Mouse (Mus musculus) G1E (cell line): ENCODE data around the gene Ube2l3. TPM values are rescaled to one million over a fixed set of nuclear protein-coding genes. Genes with fewer than 3 reads are reported as not detected.

Source experiments
- ATAC-seq: 2 replicates; pipeline ENCODE4 v1.8.0; 2016; ENCODE audit warnings: mild to moderate bottlenecking; ENCODE audit not compliant: insufficient number of reproducible peaks, poor library complexity, low FRiP score, severe bottlenecking; ENCODE audit errors: extremely low read depth
- DNase-seq: peaks from one replicate; pipeline ENCODE4 v3.0.0; 2012; ENCODE audit warnings: low spot score
- H3K27me3 ChIP-seq: 2 replicates; pipeline ENCODE4 v1.6.1; 2012; ENCODE audit warnings: mild to moderate bottlenecking, low read length, inconsistent platforms; ENCODE audit not compliant: insufficient read depth
- H3K36me3 ChIP-seq: replicated peaks from 2 replicates; pipeline ENCODE3; 2012; ENCODE audit warnings: mild to moderate bottlenecking, inconsistent platforms
- H3K4me1 ChIP-seq: 2 replicates; pipeline ENCODE4 v1.6.1; 2012; ENCODE audit warnings: low read depth, low read length, inconsistent platforms, mixed read lengths; ENCODE audit not compliant: insufficient read depth
- H3K4me3 ChIP-seq: 2 replicates; pipeline ENCODE4 v1.5.1; 2012; ENCODE audit warnings: low read depth, mild to moderate bottlenecking, inconsistent platforms, low read length, moderate library complexity, mixed read lengths
- H3K9me3 ChIP-seq: replicated peaks from 2 replicates; pipeline ENCODE4 v1.6.1; 2012; ENCODE audit warnings: inconsistent platforms
- CTCF ChIP-seq: IDR thresholded peaks from 2 replicates; pipeline ENCODE4 v1.5.1; 2012; ENCODE audit warnings: low read depth, low read length, inconsistent platforms, mixed read lengths
- GATA1 ChIP-seq: IDR thresholded peaks from 2 replicates; pipeline ENCODE4 v1.6.1; 2012; ENCODE audit warnings: borderline replicate concordance, low read length, inconsistent platforms, mixed read lengths
- GATA2 ChIP-seq: IDR thresholded peaks from 2 replicates; pipeline ENCODE4 v1.6.1; 2012; ENCODE audit warnings: low read depth, low read length, inconsistent platforms, borderline replicate concordance
- POLR2AphosphoS5 ChIP-seq: IDR thresholded peaks from 2 replicates; pipeline ENCODE4 v1.6.1; 2012; ENCODE audit warnings: low read depth, low read length, inconsistent platforms; ENCODE audit not compliant: insufficient replicate concordance
- TAL1 ChIP-seq: conservative IDR thresholded peaks from 2 replicates; pipeline ENCODE4 v1.6.1; 2012; ENCODE audit warnings: low read depth, low read length, inconsistent platforms, mixed read lengths
- polyA plus RNA-seq: library from polyadenylated mRNA; stranded (reverse); fragments of >175 nt; gene quantifications from 2 replicates; pipeline ENCODE4 v1.2.3, GENCODE M21; 2012
- total RNA-seq, 2 experiments: library from RNA; stranded (forward) in 1 of 2; stranded (reverse) in 1 of 2; fragments of 200-1000 nt in 1 of 2; fragments of >200 nt in 1 of 2; fragmentation: Nextera tagmentation in 1 of 2; gene quantifications; 2 replicates each; pipeline ENCODE4 v1.2.3; 2014 to 2017

The Ube2l3 gene
- total and polyA plus RNA-seq, 3 experiments = 96.3 to 356 (median 176) TPM

- no peak for ATAC-seq
- TF ChIP-seq GATA1 = no peak
- TF ChIP-seq POLR2AphosphoS5 = no peak
- TF ChIP-seq GATA2 = no peak
- TF ChIP-seq CTCF = no peak
- TF ChIP-seq TAL1 = no peak
- DNase-seq = no peak
- Histone ChIP-seq H3K4me3 (no peak overlapping the region), H3K36me3 (peaks cover 93% of the 10 kb centered on the region), H3K9me3 (no peaks in the 10 kb centered on the region), H3K27me3 (no peaks in the 10 kb centered on the region), H3K4me1 (peaks cover 17% of the 10 kb centered on the region)
These were observed 97.8 kb downstream of the Ube2l3 start for GRCm38 (mm10) chr16:17104600-17104999.

- TF ChIP-seq TAL1 = no peak
- no peak for TF ChIP-seq POLR2AphosphoS5
- TF ChIP-seq CTCF = no peak
- no peak for TF ChIP-seq GATA1
- no peak for TF ChIP-seq GATA2
- Histone ChIP-seq H3K36me3 (peaks cover 95% of the 10 kb centered on the region), H3K4me1 (peaks cover 10% of the 10 kb centered on the region)
These were observed 99.7 kb downstream of the Ube2l3 start for GRCm38 (mm10) chr16:17102630-17103220.

More at GRCm38 (mm10) chr16:17102630-17103220, 99.7 kb downstream of the Ube2l3 start:
- no peak overlapping the region for H3K4me3 ChIP-seq
- no peaks in the 10 kb centered on the region for H3K9me3 ChIP-seq
- ATAC-seq = no peak
- no peak for DNase-seq
- H3K27me3 ChIP-seq = no peaks in the 10 kb centered on the region

Other genes starting within 250 kb of the Ube2l3 start
- gene Mapk1, start 219.3 kb downstream of the Ube2l3 start, total RNA-seq (2014; fragmentation: Nextera tagmentation) = 248 and 276 TPM in 2 replicates
- 173 and 180 TPM in 2 replicates for gene Mapk1, start 219.3 kb downstream of the Ube2l3 start, total RNA-seq (2017)
- 54.2 and 72.7 TPM in 2 replicates for gene Mapk1, start 219.3 kb downstream of the Ube2l3 start, polyA plus RNA-seq
- 0.90 and 1.2 TPM in 2 replicates for gene Ypel1, start 133.0 kb downstream of the Ube2l3 start, total RNA-seq (2014; fragmentation: Nextera tagmentation)
- gene Ypel1, start 133.0 kb downstream of the Ube2l3 start, total RNA-seq (2017) = 0.87 and 1.5 TPM in 2 replicates
- gene Ypel1, start 133.0 kb downstream of the Ube2l3 start, polyA plus RNA-seq = 0.09 and 0.15 TPM in 2 replicates
- 111 and 127 TPM in 2 replicates for gene Ppil2, start 91.4 kb downstream of the Ube2l3 start, total RNA-seq (2014; fragmentation: Nextera tagmentation)
- gene Ppil2, start 91.4 kb downstream of the Ube2l3 start, total RNA-seq (2017) = 110 and 122 TPM in 2 replicates
- gene Ppil2, start 91.4 kb downstream of the Ube2l3 start, polyA plus RNA-seq = 65.1 and 70.4 TPM in 2 replicates
- 18.3 and 27.6 TPM in 2 replicates for gene 2610318N02Rik, start 77.5 kb downstream of the Ube2l3 start, total RNA-seq (2014; fragmentation: Nextera tagmentation)
- 8.8 and 10.6 TPM in 2 replicates for gene 2610318N02Rik, start 77.5 kb downstream of the Ube2l3 start, total RNA-seq (2017)
- 8.1 and 9.0 TPM in 2 replicates for gene 2610318N02Rik, start 77.5 kb downstream of the Ube2l3 start, polyA plus RNA-seq
- gene Sdf2l1, start 70.3 kb downstream of the Ube2l3 start, total RNA-seq (2014; fragmentation: Nextera tagmentation) = 16.5 and 20.2 TPM in 2 replicates
- 43.1 and 48.1 TPM in 2 replicates for gene Sdf2l1, start 70.3 kb downstream of the Ube2l3 start, total RNA-seq (2017)
- gene Sdf2l1, start 70.3 kb downstream of the Ube2l3 start, polyA plus RNA-seq = 74.7 and 93.8 TPM in 2 replicates
- 9.3 and 10.4 TPM in 2 replicates for gene Ydjc, start 58.0 kb downstream of the Ube2l3 start, total RNA-seq (2014; fragmentation: Nextera tagmentation)
- 15.3 and 23.4 TPM in 2 replicates for gene Ydjc, start 58.0 kb downstream of the Ube2l3 start, total RNA-seq (2017)
- gene Ydjc, start 58.0 kb downstream of the Ube2l3 start, polyA plus RNA-seq = 55.2 and 79.3 TPM in 2 replicates
- 3.9 and 5.3 TPM in 2 replicates for gene Ccdc116, start 55.4 kb downstream of the Ube2l3 start, total RNA-seq (2014; fragmentation: Nextera tagmentation)
- 2.5 and 2.8 TPM in 2 replicates for gene Ccdc116, start 55.4 kb downstream of the Ube2l3 start, total RNA-seq (2017)
- 4.6 TPM in 2 replicates for gene Ccdc116, start 55.4 kb downstream of the Ube2l3 start, polyA plus RNA-seq
- gene Rimbp3, start 6.0 kb upstream of the Ube2l3 start, total RNA-seq (2014; fragmentation: Nextera tagmentation) = 5.6 TPM in 2 replicates
- gene Rimbp3, start 6.0 kb upstream of the Ube2l3 start, total RNA-seq (2017) = 1.6 and 2.1 TPM in 2 replicates
- gene Rimbp3, start 6.0 kb upstream of the Ube2l3 start, polyA plus RNA-seq = 1.5 and 1.7 TPM in 2 replicates
- gene Hic2, start 30.9 kb upstream of the Ube2l3 start, total RNA-seq (2014; fragmentation: Nextera tagmentation) = 25.1 and 25.6 TPM in 2 replicates
- gene Hic2, start 30.9 kb upstream of the Ube2l3 start, total RNA-seq (2017) = 14.8 and 15.1 TPM in 2 replicates
- gene Hic2, start 30.9 kb upstream of the Ube2l3 start, polyA plus RNA-seq = 21.4 and 22.0 TPM in 2 replicates
- gene Tmem191c, start 73.4 kb upstream of the Ube2l3 start, total RNA-seq (2014; fragmentation: Nextera tagmentation) = 4.5 and 5.1 TPM in 2 replicates
- gene Tmem191c, start 73.4 kb upstream of the Ube2l3 start, total RNA-seq (2017) = 21.6 and 23.4 TPM in 2 replicates
- 27.8 and 32.7 TPM in 2 replicates for gene Tmem191c, start 73.4 kb upstream of the Ube2l3 start, polyA plus RNA-seq
- not detected in 2 replicates for gene Serpind1, start 128.7 kb upstream of the Ube2l3 start, total RNA-seq (2014; fragmentation: Nextera tagmentation)
- 0.11 TPM in 1 of 2 replicates, not detected in the other for gene Serpind1, start 128.7 kb upstream of the Ube2l3 start, total RNA-seq (2017)
- gene Serpind1, start 128.7 kb upstream of the Ube2l3 start, polyA plus RNA-seq = not detected in 2 replicates
- gene Snap29, start 203.3 kb upstream of the Ube2l3 start, total RNA-seq (2014; fragmentation: Nextera tagmentation) = 27.9 and 30.8 TPM in 2 replicates
- 42.8 and 45.7 TPM in 2 replicates for gene Snap29, start 203.3 kb upstream of the Ube2l3 start, total RNA-seq (2017)
- gene Snap29, start 203.3 kb upstream of the Ube2l3 start, polyA plus RNA-seq = 5.3 and 6.5 TPM in 2 replicates
- 60.7 and 62.9 TPM in 2 replicates for gene Pi4ka, start 203.7 kb upstream of the Ube2l3 start, total RNA-seq (2014; fragmentation: Nextera tagmentation)
- 46.5 and 59.6 TPM in 2 replicates for gene Pi4ka, start 203.7 kb upstream of the Ube2l3 start, total RNA-seq (2017)
- gene Pi4ka, start 203.7 kb upstream of the Ube2l3 start, polyA plus RNA-seq = 18.2 and 21.1 TPM in 2 replicates
- 40.3 and 46.9 TPM in 2 replicates for gene Crkl, start 249.3 kb upstream of the Ube2l3 start, total RNA-seq (2014; fragmentation: Nextera tagmentation)
- 20.4 and 22.9 TPM in 2 replicates for gene Crkl, start 249.3 kb upstream of the Ube2l3 start, total RNA-seq (2017)
- gene Crkl, start 249.3 kb upstream of the Ube2l3 start, polyA plus RNA-seq = 22.0 and 22.6 TPM in 2 replicates